Mouse (Mus musculus) thymus, adult 2 months (tissue): ENCODE measurements around the gene Timm44.

Source experiments
- CTCF ChIP-seq: fragments of 200-500 bp; IDR thresholded peaks from 2 replicates; pipeline ENCODE4 v1.5.1; 2012; ENCODE audit warnings: mild to moderate bottlenecking, control low read depth, low read length, moderate library complexity, borderline replicate concordance; ENCODE audit not compliant: control insufficient read depth, poor library complexity, insufficient read depth; ENCODE audit errors: extremely low read depth
- POLR2A ChIP-seq: fragments of 200-500 bp; IDR thresholded peaks from 2 replicates; pipeline ENCODE4 v1.6.1; 2012; ENCODE audit warnings: mild to moderate bottlenecking, low read length, control low read depth, moderate library complexity; ENCODE audit not compliant: control insufficient read depth, poor library complexity, insufficient read depth; ENCODE audit errors: extremely low read depth

DNA sequence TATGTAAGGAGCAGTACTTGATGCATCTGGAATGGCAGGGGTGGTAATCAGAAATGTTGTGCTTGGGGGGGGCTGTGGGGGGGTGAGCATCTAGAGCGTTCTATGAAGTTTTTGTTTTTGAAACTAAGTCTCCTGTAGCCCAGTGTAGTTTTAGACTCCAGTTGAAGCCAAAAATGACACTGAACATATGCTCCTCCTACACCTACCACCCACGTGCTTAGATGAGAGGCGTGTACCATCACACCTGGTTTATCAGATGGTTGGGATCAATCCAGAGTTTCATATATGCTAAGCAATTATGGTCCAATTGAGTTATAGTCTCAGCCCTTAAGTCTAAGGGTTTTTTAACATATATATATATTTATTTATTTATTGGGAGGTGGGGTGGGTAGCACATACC is 56.1 kb downstream of the Timm44 start:
- TF ChIP-seq POLR2A, result no peak
- no peak for TF ChIP-seq CTCF
